Mouse (Mus musculus) common myeloid progenitor, adult 5-6 weeks (primary cell): ENCODE measurements at regions not wholly inside any gene's neighbourhood (a gene's known extent, or its start where the extent isn't known, plus 50 kb on each side); places are given as distances from the start of the nearest gene placed in this dataset.

Source experiments
- ATAC-seq: replicated peaks from 2 replicates; pipeline ENCODE4 v1.8.0; 2016; ENCODE audit warnings: low read depth, mild to moderate bottlenecking, moderate TSS enrichment, inconsistent platforms; ENCODE audit not compliant: poor library complexity, severe bottlenecking

- ATAC-seq: 0 out of 2 replicates have a peak, but pooled peaks have one; percentile 22
These were observed 98.1 kb upstream of the Myo10 start for GRCm38 (mm10) chr15:25524189-25524588.

GRCm38 (mm10) chr15:25525337-25525736 lies 97.0 kb upstream of the Myo10 start:
- peak; percentile 86 for ATAC-seq

GRCm38 (mm10) chr15:25536451-25537334 lies 85.6 kb upstream of the Myo10 start:
- peak; percentile 85 for ATAC-seq

GRCm38 (mm10) chr15:25539344-25540176 lies 82.8 kb upstream of the Myo10 start:
- no peak for ATAC-seq

- ATAC-seq: no peak
These were observed 79.9 kb upstream of the Myo10 start for GRCm38 (mm10) chr15:25542382-25542781.

- no peak for ATAC-seq
These were observed 76.1 kb upstream of the Myo10 start for GRCm38 (mm10) chr15:25546185-25546584.

- peak; percentile 73 for ATAC-seq
These were observed 71.9 kb upstream of the Myo10 start for GRCm38 (mm10) chr15:25550269-25551054.

GRCm38 (mm10) chr15:25554945-25555344 lies 67.4 kb upstream of the Myo10 start:
- ATAC-seq: no peak

- no peak for ATAC-seq
These were observed 66.5 kb upstream of the Myo10 start for GRCm38 (mm10) chr15:25555852-25556251.

- ATAC-seq: no peak
These were observed 64.8 kb upstream of the Myo10 start for GRCm38 (mm10) chr15:25557566-25557965.

GRCm38 (mm10) chr15:25558240-25558639 lies 64.1 kb upstream of the Myo10 start:
- ATAC-seq: no peak

- no peak for ATAC-seq
These were observed 58.7 kb upstream of the Myo10 start for GRCm38 (mm10) chr15:25563641-25564040.

GRCm38 (mm10) chr15:25572495-25572894 lies 49.8 kb upstream of the Myo10 start:
- no peak for ATAC-seq
